Mouse (Mus musculus): ENCODE measurements at regions not wholly inside any gene's neighbourhood (a gene's known extent, or its start where the extent isn't known, plus 50 kb on each side); places are given as distances from the start of the nearest gene placed in this dataset.
"Not testable (repeated sequence)": the region's sequence is repeated elsewhere in the genome, so short reads cannot be mapped to it uniquely, and the experiment has no call there.

DNA sequence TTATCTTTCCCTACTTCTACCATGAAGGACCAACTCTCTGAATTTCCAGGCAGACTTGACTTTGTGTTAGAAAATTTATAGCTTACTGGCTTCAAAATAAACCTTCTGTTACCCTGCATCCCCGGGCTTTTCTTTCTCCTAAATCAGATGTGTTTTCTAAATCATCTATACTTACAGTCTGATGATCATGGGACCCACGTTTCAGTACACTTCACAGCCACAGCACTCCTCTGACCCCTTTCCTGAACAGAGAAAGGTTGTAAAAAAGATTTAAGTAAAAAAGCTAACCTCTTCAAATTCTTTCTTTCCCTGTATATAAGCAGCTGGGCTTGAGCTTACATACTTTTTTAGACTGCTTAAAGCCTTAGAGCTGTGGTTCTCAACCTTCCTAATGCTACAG is 783.5 kb downstream of the Cypt12 start:
- ATAC-seq (ENCODE audit: poor library complexity, severe bottlenecking) = no peak

DNA sequence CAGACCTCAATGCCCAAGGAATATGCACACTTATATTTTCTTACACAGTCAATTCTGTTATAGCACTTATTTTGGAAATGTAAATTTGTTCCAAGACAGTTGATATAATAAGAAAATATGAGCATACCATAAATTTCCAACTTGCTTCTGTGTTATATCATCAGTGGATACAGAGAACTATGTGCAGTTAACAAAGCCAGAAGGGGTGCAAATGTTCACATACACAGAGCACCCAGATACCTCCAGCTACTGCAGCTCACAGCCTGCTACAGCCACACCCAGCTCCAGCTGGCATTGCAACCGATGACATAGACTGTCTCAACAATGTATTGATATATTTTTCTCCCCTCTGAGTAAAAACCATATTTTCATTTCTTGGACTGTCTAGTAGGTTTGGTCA is 785.3 kb downstream of the Cypt12 start:
- no peak for ATAC-seq (ENCODE audit: poor library complexity, severe bottlenecking)

DNA sequence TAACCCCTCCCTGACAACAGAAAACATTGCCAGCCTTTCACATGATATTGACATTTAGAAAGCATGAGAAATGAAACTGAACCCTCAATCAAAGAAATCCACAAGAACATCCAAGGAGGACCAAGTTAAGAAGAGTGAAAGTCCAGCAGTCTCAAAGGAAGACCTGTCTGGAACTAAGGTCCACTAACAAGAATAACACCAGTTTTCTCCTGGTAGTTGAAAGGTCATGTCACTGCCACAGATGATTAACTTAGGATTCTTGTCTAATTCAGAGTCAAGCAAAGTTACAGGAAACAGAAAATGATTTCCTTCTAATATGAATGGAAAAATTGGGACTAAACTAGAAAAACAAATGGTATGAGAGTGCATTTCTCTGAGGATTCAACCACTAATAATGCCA is 790.7 kb downstream of the Cypt12 start:
- ATAC-seq (ENCODE audit: poor library complexity, severe bottlenecking) = no peak

DNA sequence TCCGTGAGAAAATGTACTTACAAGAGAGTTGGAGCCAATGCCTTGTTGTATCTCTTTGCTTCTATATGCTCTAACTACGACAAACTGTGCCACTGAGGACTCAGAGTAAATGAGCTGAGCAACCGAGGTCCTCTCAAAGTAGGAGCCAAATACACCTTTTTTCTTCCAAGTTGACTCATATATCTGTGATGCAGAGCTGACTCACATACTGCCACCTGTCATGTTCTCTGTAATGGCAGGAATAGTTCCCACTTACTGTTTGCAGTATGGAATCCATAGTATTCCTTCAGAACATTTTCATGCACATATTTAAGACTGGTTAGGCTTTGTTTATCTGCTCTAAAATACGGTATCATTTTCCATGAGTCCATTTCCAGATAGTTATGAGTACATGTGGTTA is 792.1 kb downstream of the Cypt12 start:
- ATAC-seq (ENCODE audit: poor library complexity, severe bottlenecking) = no peak

DNA sequence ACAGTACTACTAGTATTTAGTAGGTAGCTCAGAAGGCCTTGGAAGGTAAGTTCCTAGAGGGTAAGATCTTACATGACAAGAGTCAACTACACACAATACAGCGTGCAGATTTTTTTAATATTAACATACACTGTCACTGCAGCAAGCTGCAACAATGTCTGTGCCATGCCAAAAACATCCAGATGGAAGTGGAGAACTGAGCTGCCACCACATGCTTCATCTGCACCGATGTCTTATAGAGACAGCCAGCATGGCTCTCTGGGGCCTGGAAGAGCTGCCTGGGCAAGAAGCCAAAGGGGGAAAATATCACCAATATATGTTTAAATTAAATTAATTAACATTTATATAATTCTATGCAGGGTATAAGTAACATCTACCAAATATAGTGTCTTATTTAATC is 795.3 kb downstream of the Cypt12 start:
- no peak for ATAC-seq (ENCODE audit: poor library complexity, severe bottlenecking)

DNA sequence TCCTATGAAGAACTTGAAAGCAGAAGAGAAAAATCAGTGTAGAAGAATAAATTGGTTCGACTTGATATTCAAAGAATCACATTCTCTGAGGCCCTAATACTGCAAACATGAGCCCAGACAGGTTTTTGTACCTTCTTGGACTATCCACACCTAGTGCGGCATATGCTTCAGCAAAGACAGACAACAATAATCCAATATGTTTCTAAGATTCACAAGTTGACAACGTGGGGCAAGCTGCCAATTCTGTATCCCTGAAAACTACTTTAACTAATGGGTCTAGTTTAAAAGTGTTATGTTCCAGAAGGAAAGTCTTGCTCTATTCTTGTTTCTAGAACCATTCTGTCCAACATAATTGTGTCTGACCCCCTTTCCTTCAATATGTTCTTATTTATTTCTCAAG is 796.0 kb downstream of the Cypt12 start:
- no peak for ATAC-seq (ENCODE audit: poor library complexity, severe bottlenecking)

DNA sequence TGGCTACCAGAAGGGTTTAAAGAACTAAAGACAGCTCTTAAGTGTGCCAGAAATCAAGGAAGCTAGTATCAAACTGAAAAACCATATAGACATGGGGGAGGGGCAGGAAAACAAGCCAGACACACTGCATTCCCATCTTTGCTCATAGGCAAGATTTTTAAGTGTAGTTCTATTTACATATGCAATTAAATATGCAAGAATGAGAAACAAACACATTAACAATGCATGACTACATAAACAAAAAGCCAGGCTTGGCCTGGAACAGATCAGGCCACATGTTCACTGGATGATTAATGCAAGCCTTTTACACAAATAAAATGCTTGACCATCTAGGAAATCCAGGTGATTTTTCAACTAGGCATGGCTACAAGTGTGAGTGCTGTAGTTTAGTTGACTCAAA is 798.0 kb downstream of the Cypt12 start:
- ATAC-seq (ENCODE audit: poor library complexity, severe bottlenecking) = no peak

DNA sequence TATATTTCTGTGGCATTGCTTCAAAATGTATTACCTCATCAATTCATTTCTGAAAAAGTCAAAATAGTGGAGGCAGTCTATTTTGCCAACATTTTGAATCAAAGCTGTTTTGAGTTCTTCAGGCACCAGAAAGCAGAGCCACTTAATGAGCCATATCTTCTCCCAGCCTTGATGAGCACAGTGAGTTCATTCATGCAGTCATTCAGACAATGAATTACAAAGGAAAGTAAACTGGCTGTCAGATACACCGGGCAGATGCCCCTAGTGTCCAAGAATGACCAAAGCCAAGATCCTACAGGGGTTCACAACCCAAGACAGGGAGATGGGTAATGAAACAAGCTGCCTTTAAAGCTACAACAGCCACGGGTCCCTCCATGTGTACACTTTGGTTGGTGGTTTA is 798.7 kb downstream of the Cypt12 start:
- no peak for ATAC-seq (ENCODE audit: poor library complexity, severe bottlenecking)

DNA sequence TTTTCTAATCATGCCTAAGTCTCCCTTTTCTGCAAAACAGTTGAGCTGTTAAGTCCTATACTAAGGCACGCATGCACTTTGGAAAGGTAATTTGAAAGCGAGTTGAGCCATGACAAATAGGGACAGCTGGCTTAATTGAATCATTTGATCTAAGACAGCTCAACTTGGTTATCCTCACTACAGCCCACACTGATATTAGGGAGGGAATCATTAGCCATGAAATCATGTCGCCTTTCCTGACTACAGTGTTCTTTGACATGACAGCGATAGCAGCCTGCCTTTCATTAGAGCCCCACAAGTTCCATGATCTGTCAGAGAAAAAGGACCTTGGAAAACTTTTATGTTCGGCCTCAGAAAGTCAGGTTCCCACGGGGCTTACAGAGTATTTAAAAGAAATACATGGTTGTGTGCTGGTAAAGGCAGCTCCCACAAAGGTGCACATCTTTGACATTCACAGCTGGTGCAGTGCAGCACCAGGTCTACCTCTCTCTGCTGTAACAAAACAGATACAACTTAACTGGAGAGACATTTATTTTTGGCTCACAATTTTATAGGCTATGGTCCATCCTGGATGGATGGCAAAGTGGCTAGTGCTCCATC is 803.5 kb downstream of the Cypt12 start:
- ATAC-seq (ENCODE audit: poor library complexity, severe bottlenecking) = no peak

DNA sequence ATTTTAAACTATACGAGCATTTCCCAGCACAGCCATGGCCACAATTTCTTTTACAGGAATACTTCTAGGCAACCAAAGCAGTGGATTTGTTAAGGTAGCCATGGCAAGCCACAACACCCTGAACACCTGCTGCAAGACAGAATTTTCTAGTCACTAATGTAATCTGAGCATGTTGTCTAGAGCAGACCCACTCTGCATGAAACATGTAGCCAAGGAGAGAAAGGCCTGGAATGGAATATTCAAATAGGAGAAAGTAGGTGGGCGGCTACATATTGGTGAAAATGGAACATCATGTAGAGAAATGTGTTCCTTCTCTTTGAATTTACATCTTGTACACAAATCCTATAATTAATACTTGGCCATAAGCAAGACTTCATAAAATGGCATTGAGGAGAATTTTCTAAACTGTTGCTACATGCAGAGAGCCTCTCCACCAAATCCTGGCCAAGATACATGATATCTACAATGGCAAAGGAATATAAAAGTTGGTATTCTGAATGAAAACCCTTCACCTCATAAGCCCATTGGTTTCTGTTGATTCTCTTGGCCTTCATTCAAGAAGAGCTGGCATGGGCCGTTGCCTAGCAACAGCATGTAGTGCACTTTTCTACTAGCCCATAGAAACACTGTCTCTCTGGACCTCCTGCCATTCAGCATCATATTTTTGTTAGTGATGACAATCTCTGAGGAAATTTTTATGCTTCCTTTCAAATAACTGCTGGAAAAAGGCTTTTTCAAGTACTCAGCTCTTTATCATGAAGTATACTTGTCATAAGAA is 816.3 kb downstream of the Cypt12 start:
- ATAC-seq (ENCODE audit: poor library complexity, severe bottlenecking) = no peak

DNA sequence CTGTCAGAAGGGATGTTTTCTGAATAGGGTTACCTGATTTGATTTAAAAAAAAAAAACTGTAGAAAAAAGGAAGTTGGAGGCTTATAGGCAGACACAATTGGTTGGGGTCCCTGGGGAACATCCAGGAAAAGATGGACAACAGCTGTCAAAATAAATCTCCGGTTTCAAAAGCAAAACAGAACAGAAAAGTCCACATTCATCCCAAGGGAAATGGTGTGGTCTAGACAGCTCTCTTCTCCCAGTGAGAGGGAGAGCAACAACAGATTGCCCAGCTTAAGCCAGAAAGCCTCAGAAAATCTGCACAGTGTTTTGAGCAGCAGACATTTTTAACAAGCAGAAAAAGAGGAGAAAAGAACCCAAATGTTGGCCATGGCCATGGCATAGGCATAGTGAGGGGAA is 830.3 kb downstream of the Cypt12 start:
- no peak for ATAC-seq (ENCODE audit: poor library complexity, severe bottlenecking)

DNA sequence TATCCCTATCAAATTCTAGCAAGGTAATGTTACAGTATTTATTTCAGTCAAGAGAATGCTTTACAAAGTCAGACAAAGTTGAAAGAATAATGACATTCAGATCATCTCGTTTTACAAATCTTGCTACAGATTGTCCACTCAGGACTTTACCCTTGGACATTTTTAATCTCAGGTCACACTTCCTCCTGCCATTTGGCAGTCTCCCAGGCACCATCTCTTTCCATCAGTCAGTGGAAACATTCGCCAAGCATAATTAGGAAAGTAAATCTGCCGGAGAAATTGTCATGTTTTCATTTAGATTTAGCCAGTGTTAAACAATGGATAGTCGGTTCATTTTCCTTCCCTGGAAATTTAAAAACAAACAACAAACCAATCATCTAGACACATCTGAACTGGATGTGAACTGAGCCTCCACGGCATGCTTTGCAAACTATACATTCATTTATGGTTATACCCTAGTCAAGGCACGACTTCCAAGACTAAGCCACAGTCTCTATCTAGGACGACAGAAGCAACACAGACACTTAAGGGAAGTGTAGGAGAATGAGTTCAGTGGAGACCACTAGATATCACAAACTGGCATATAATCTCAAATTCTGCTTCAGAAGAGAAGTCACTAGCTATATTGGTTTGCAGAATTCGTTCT is 839.4 kb downstream of the Cypt12 start:
- ATAC-seq (ENCODE audit: poor library complexity, severe bottlenecking) = no peak

DNA sequence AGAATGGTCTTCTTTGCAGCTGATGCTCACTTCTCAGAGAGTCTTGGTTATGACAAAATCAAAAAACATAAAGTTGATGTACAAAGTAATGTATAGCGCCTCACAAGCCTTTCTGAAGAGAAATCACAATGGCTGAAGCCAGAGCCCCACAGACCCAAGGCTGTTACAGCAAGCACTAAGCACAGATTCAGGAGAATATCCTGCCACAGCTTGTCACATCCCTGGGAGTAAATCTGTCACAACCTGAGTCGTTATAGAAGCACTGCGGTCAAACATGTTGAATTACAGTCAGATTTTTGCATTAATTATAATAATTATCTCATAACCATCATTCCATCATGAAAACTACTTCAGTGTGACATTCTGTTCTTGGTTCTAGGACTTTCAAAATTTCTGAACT is 825.7 kb downstream of the 1700064H15Rik start:
- no peak for ATAC-seq (ENCODE audit: poor library complexity, severe bottlenecking)

DNA sequence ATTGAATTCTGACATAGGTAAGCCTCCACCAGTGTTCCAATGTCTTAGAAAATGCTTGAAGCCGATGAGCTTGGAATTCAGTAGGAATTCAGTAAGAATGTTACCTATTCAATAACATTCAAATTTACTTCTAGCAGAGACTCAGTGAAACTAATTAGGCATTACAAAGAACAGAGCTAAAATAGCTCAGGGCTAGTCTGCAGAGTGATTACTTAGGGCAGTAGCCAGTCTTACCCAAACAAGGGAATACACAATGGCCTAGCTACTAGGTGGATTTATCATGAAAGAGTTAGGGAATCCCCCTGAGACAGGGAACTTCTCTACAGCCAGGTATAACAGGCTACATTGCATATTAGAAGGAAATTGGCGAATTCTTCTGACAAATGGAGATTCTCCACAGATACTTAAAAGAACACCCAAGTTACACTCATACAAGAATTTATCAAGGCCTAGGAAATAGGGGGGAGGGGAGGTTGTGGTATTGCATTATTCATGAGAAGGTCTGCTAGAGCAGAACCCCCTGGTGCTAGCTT is 799.6 kb downstream of the 1700064H15Rik start:
- not testable (repeated sequence) for ATAC-seq (ENCODE audit: poor library complexity, severe bottlenecking)

DNA sequence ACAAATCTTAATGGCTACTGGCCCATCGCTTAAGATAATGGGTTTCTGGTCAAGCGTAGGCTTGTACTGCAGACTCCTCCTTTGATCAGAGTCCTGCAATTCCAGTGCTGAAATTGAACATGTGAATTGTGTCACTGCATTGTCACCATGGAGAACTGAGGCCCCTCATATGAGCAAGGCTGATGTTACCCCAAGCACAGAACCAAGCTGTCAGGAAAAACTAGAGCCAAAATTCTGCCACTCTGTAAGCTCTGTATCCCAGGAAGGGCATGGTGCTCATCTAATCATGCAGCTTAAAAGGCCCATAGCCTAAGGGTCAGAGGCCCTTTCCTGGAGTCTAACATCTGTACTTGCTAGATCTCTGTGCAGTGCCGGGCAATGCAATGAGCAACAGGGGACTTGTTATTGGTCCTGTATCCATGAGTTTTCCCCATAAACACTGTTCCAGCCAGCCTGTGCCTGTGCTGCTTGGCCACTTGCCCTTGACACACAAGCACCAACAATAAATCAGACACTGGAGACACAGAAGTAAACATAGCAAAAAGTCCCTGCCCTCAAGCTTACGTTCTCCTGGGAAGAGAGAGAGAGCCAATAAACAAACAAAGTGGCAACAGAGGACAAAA is 760.2 kb downstream of the 1700064H15Rik start:
- no peak for ATAC-seq (ENCODE audit: poor library complexity, severe bottlenecking)

DNA sequence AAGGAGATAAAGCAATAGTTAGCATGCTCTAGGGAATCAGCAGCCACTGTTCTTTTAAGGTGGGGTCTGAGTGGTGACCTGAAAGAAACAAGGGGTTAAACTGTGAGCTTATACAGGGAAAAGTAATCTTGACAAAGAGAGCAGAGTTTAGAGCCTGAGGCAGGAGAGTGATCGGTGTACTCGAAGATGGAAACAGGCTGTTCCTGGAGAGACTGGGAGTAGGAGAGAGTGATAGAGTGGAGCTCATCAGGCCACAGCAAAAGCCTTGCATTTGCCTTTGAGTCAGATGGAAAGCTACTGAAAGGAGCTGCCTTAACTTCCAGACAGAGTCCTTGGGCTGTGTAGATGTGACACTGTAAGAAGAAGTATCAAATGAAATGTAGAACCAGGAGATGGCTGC is 759.7 kb downstream of the 1700064H15Rik start:
- no peak for ATAC-seq (ENCODE audit: poor library complexity, severe bottlenecking)

DNA sequence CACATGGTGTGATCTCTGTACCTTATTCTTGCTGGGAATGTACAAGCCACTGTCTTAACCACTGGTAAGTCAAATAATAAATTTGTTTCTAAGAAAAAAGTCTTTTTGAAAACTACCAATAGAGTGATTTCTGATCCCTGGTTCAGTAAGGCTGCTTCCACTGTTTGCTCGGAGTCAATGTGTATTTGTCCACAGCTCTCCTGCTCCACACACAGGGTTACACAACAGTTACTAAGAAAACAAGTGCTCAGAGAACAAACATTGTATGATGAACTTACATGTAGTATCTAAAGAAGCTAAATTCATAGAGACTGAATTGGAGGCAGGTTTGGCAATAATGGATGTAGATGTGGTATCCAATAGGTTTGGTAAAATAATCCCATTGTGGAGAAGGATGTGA is 751.4 kb downstream of the 1700064H15Rik start:
- ATAC-seq (ENCODE audit: poor library complexity, severe bottlenecking) = no peak

DNA sequence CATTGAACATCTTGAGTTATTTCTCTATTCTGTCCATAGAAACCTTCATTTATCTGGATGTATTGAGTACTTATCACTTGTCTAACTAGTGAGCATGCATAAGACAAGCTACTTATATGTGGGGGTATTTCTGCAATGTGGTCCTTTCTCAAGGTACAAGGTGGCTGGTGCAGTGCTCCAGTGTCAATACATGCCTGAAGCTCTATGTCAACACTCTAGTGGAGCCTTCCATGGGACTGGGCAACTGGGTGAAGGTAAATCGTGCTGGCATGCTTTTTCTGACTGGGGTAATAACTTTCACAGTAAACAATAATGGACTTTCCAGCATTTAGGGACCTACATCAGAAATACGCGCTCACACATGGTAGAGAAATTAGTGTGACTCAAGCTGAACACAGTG is 750.9 kb downstream of the 1700064H15Rik start:
- ATAC-seq (ENCODE audit: poor library complexity, severe bottlenecking) = no peak

DNA sequence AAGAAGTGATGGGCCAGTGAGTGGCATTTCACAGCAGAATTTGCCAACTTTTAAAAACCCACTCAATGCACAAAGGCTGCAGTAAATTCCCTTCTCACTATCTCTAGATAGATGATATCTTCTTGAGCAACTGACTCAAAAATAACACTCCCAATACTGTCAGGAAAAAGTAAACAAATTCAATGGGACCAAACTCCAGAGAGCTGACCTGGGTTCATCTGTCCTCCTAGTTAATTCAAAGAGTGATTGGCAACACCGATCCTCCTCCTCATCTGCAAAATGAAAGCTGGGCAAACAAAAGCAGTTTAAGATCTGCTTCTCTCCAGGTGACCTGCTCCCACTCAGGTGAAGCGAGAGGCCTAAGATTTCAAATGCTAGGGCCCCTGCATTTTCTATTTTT is 747.3 kb downstream of the 1700064H15Rik start:
- no peak for ATAC-seq (ENCODE audit: poor library complexity, severe bottlenecking)

DNA sequence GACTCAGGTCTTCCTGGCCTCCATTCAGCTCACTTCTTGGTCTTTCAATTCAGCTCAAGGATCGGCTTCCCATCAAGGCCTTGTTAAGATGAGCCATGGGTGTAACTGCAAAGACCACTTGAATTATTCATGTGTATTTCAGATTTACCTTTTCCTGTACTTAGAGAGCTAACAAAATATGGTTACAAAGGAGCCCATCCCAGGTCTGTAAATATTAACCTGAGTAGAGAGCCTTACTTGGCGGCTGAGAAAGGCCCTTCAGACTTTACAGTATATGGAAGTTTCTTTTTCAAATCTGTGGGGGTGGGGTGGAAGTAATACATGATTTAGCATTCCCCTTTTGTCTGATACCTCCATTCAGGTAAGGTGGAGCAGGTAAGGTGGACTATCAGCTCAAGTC is 735.7 kb downstream of the 1700064H15Rik start:
- ATAC-seq (ENCODE audit: poor library complexity, severe bottlenecking) = no peak

DNA sequence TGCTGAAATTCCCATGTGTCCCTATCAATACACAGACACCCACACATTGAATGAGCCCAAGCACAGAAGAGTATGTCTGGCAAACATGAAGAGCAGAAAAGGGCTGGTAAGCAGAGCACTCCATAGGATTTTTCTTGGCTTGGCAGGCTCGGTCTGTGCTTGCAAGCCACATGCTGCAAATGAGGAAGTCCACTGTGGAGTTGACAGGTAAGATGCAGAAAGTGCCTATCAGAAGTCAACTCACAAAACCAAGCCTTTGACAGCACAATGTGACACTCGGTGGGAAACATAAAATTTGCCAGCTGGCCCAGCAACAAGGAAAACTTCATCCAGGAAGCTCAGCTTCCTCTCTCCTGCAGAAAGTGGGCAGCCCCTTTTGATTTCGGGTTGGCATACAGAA is 722.7 kb downstream of the 1700064H15Rik start:
- no peak for ATAC-seq (ENCODE audit: poor library complexity, severe bottlenecking)

DNA sequence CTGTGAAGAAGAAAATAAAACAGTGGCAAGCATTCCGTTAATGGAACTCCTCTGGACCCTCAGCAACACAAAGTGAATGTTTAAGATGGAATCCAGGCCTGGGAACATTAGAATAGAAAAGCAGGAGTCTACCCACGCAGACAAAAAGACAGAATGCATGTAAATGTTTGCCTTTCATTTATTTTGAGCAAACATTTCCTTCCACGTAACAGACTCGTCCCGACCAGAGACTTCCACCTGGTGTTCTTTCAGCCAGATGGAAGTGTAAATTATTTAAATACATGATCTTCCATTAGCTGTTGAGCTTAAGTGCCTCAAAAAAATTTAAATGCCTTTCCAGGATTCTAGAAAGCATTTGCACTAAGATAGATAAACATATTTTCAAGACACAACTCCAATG is 722.3 kb downstream of the 1700064H15Rik start:
- no peak for ATAC-seq (ENCODE audit: poor library complexity, severe bottlenecking)

Measured in megakaryocyte, adult 5-6 weeks (primary cell).